Mouse (Mus musculus): ENCODE measurements around the gene Gstcd. TPM values are rescaled to one million over a fixed set of nuclear protein-coding genes. Genes with fewer than 3 reads are reported as not detected.

Gene Gstcd
- 1 to 10 TPM; 7.6 to 8.2 TPM for total RNA-seq (2021)
- long read RNA-seq, experiment 1, partial matches to known transcripts: 0 of 2 reads
- long read RNA-seq, experiment 1, other reads (novel, unspliced or antisense): 1 of 2 reads
- long read RNA-seq, experiment 2, partial matches to known transcripts: 0 of 7 reads
- long read RNA-seq, experiment 2, other reads (novel, unspliced or antisense): 7 of 7 reads

DNA sequence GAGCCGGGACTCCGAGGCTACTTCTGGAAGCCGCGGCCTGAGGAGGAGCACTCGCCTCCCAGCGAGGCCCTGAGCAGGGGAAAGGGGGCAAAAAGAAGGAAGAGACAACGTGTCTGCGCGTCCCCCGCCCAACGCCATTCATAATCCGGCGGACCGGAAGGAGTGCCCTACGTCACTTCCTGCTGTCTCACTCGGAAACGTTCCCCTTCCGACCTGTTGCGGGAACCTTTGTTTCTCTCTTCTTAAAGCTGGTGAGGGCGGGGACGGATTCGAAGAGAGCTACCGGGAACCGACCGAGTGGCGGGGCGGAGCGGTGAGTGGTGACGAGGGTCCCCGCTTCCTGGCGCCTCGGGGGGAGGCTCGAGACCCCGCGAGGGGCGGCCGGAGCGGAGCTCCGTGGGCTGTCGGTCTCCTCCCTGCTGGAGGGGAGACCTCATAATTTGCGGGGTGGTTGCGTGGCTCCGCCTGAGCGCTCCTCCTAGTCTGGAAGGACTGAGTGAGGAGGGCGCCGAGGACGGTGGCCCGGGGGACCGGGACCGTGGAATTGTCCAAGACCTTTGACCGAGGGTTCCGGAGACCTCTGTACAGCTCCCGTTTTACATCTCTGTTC, at the start of gene Gstcd, which contains the start of gene Ints12:
Gstcd (minus strand) TSS at position 370 of the 610 bp plus-strand sequence.
Ints12 (plus strand) TSS at position 177 of the 610 bp plus-strand sequence.
- DNase-seq (ENCODE audit: low spot score in 2 of 2): peak; percentile 92 to 97

- peak in 1 of 2 experiments; percentile 18 for DNase-seq (ENCODE audit: low spot score in 2 of 2)
These were observed 40.8 kb upstream of the Gstcd start for GRCm38 (mm10) chr3:133132611-133133010.

- DNase-seq (ENCODE audit: low spot score in 2 of 2): no peak
These were observed 39.5 kb upstream of the Gstcd start for GRCm38 (mm10) chr3:133131372-133131771.

- no peak for DNase-seq (ENCODE audit: low spot score in 2 of 2)
These were observed 21.4 kb upstream of the Gstcd start for GRCm38 (mm10) chr3:133113281-133113680.

DNA sequence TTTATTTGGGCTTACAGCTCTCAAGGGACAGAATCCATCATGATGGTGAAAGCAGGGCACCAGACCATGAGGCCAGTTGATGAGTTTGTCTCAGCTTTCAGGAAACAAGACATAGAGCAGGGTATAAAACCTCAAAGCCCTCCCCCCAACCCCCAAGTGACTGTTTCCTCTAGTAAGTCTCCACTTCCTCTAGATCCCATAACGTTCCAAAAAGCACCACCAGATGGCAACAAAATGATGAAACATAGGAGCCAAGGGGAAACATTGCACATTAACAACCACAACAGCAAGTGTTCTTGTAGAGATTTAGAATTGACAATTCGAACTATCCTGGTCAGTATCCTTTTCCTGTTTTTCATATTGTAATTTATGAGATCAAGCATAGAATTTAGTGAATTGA, 19.9 kb upstream of the Gstcd start:
- DNase-seq (ENCODE audit: low spot score in 2 of 2): peak in 1 of 2 experiments; percentile 25

DNA sequence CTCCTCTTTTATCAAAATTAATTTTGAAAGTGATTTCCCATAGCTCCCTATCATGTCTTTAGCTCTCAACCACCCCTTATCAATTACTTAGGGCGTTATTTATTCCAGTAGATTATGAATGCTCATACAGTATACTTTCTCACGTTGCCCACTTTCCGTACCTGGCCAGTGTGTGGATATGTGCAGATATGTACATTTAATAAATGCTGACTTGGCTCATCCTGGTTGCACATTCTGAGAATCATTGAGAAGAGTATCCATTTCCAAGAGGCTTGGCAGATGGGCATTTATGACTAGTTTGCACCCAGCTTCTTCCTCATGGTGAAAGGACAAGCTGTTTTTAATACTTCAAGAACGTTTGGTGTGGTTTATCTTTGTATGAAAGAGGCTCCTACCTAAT, 18.0 kb upstream of the Gstcd start:
- DNase-seq (ENCODE audit: low spot score in 2 of 2): no peak

- no peak for DNase-seq (ENCODE audit: low spot score in 2 of 2)
These were observed 16.9 kb upstream of the Gstcd start for GRCm38 (mm10) chr3:133108731-133109130.

DNA sequence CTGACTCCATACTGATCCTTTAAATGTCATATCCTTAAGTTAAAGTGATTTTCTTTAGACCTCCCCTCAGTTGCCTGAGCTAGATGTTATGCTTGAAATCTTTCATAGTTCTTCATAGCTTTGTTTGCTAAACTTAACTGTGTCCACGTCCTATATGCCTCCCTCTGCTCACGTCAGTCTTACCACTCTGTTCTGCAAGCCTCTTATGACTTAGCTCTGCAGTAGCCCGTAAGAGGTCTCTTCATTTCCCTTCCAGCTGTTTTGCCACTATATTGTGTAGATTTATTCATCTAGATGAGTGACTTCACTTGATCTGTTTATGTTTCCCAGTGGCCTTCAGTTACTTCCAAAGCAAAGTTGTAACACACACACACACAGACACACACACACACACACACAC, 12.6 kb upstream of the Gstcd start:
- DNase-seq (ENCODE audit: low spot score in 2 of 2): no peak

DNA sequence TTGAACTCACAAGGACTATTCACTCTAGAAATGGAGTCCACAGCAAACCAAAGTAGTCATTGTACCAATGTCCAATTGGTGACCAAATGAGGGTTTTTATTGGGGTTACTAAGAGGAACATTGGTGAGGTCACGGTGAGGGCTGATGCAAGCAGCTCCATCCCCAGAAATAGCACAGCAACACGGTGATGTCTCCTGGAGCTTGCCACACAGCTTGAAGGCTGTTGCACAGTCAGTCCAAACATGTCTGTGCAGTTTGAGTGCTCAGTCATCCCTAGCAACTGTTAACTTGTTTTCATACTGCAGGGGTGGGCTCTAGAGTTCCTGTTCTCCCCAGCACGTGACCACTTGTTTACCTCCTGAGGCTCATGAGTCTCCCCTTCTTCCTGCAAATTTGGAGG, 11.9 kb upstream of the Gstcd start:
- DNase-seq (ENCODE audit: low spot score in 2 of 2): no peak

GRCm38 (mm10) chr3:133098909-133099308, 7.1 kb upstream of the Gstcd start:
- DNase-seq (ENCODE audit: low spot score in 2 of 2): no peak

DNA sequence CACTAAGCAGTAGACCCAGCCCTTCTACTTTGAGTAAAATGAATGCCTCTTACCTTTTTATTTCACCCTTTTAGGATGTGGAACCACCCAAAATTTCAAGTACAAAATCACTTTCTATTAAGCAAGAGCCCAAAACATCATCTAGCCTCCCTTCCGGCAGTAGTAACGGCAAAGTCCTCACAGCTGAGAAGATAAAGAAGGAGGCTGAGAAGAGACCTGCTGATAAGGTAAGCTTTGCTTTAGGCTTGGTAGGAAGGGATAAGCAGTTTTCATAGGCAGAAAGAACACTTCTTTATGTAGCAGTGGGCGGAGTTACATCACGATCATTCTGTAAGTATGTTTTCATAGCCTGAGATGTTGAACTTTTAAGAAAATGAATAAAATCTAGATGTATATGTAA, 6.5 kb upstream of the Gstcd start:
- DNase-seq (ENCODE audit: low spot score in 2 of 2): no peak

- DNase-seq (ENCODE audit: low spot score in 2 of 2): no peak
These were observed 6.1 kb upstream of the Gstcd start for GRCm38 (mm10) chr3:133097936-133098335.

GRCm38 (mm10) chr3:133094305-133094704, 2.5 kb upstream of the Gstcd start:
- no peak for DNase-seq (ENCODE audit: low spot score in 2 of 2)

GRCm38 (mm10) chr3:133092936-133093335, 1.1 kb upstream of the Gstcd start:
- DNase-seq (ENCODE audit: low spot score in 2 of 2): no peak

DNA sequence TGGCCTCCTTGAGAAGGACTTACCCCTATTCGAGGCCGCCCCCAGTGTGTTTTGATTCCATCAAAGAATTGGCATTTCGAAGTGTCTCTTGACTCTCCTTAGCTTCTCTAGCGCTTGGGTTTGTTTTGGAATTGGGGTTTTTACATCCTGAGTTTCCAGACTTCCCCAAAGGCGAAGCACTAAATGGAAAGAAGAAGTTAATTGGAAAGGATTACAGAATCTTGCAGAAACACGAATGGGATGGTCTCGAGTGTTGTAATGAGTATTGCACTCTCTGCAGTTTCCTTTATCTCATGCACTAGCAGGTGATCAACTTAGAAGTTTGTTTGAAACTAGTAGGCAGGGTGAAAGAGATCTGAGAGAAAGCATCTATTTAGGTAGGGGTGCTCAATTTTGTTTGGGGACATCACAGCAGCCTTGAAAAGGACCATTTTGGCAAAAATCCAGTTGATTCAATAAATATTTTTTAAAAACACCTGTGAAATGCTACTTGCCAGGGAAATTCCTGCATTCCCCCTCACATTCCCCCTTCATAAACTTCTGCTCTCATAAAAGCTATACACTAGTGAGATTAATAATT, 531 bp upstream of the Gstcd start:
- DNase-seq (ENCODE audit: low spot score in 2 of 2): no peak

- peak; percentile 62 to 71 for DNase-seq (ENCODE audit: low spot score in 2 of 2)
These were observed 641 bp downstream of the Gstcd start for GRCm38 (mm10) chr3:133091121-133091663.

GRCm38 (mm10) chr3:133090247-133091120, 1.3 kb downstream of the Gstcd start:
- DNase-seq (ENCODE audit: low spot score in 2 of 2): no peak

- DNase-seq (ENCODE audit: low spot score in 2 of 2): peak in 1 of 2 experiments; percentile 28
These were observed 6.0 kb downstream of the Gstcd start for GRCm38 (mm10) chr3:133085858-133086257.

GRCm38 (mm10) chr3:133082736-133083135, 9.1 kb downstream of the Gstcd start:
- DNase-seq (ENCODE audit: low spot score in 2 of 2): no peak

GRCm38 (mm10) chr3:133075560-133075959, 16.3 kb downstream of the Gstcd start:
- no peak for DNase-seq (ENCODE audit: low spot score in 2 of 2)

DNA sequence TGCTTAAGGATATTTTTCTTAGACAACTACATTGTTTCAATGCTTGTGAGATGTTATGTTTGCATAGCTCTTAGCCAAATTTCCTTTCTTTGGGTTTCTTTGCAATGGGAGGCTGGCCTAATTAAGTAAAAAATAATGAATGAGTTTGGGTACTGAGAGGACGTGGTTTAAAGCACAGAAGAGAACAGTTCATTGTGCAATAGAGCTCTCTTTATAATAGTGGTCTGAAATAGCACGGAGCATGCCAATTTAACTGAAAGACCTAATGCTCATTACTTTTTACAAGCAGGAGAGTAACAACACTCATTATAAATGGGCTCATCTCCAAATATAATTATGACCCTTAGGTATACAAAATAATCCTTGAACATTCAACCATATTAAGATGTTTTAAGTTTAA, 39.8 kb downstream of the Gstcd start:
- peak in 1 of 2 experiments; percentile 12 for DNase-seq (ENCODE audit: low spot score in 2 of 2)
